In the genomic region with DNA sequence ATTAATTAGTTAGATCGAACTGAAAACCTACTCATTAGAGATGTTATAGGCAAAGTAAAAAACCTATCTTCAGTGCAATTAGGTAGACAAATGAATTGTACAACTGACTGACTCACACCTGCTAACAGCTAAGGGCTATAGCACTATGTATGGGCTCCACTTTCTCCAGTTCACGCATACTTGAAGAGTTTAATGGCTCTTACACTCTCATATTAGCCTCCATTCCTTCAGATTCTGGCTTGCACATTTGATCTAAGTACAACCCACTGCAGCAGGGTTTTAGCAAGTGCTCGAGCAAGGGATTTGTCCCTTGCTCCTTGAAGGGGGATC, we compare ENCODE assay signal across 22 mouse cellular contexts.
A peak's percentile ranks its signal among the peaks of the same experiment; 100 is the strongest.
DNase-seq lines count a peak whose midpoint lies in the region; ATAC-seq lines count a peak whose summit lies in the region.
"Had no signal": no experiment of that assay in that cellular context is flagged by ENCODE, and none has a peak within 500 bp of the region (broad histone marks: within the 10 kb centered on the region; RNA-seq: fewer than 3 reads in every experiment).

No protein-coding gene starts in this region.

- peaks cover 7% of the 10 kb centered on the region; the same call in 1 of the 2 replicates for H3K4me1 ChIP-seq in forebrain, embryonic 11.5 days (replicated peaks; ENCODE audit: control insufficient read depth, insufficient read depth, low read length)
- peaks cover 40% of the 10 kb centered on the region for H3K4me1 ChIP-seq in forebrain, embryonic 10.5 days
- no peaks in the 10 kb centered on the region for H3K4me1 ChIP-seq in neural tube, embryonic 12.5 days
- peaks cover 11% of the 10 kb centered on the region for H3K4me1 ChIP-seq in neural tube, embryonic 15.5 days
- peaks cover 10% of the 10 kb centered on the region for H3K4me1 ChIP-seq in forebrain, embryonic 14.5 days (ENCODE audit: control insufficient read depth, insufficient read depth, low read length)
- H3K4me1 ChIP-seq: heart, embryonic 12.5 days had no signal

- peak; percentile 56 for ATAC-seq in forebrain, embryonic 11.5 days (replicated peaks; ENCODE audit: low FRiP score)
- 0 out of 2 replicates have a peak, but pooled peaks have one; percentile 35 for ATAC-seq in neural tube, embryonic 12.5 days (ENCODE audit: low FRiP score, low read depth)
- ATAC-seq in neural tube, embryonic 15.5 days (ENCODE audit: low FRiP score): no peak; the same call in 1 of the 2 replicates
- peak; percentile 45; the same call in 1 of the 2 replicates for ATAC-seq in forebrain, embryonic 14.5 days
- ATAC-seq: activated CD4-positive, CD25-positive, alpha-beta regulatory T cell, adult 4 months; hindbrain, postnatal 0 days; intestine, embryonic 15.5 days; Patski had no signal

- WGBS in forebrain, embryonic 11.5 days: 27% methylated on average over 3 of the region's 3 CpGs
- 38% methylated on average over 3 of the region's 3 CpGs for WGBS in forebrain, embryonic 10.5 days
- 28% methylated on average over 3 of the region's 3 CpGs for WGBS in neural tube, embryonic 12.5 days
- 34% methylated on average over 3 of the region's 3 CpGs for WGBS in neural tube, embryonic 15.5 days
- WGBS in forebrain, embryonic 14.5 days: 6% methylated on average over 3 of the region's 3 CpGs

- H3K36me3 ChIP-seq in forebrain, embryonic 11.5 days (ENCODE audit: control insufficient read depth, insufficient read depth, low read length): no peaks in the 10 kb centered on the region
- no peaks in the 10 kb centered on the region for H3K36me3 ChIP-seq in forebrain, embryonic 10.5 days (replicated peaks)
- H3K36me3 ChIP-seq in neural tube, embryonic 12.5 days: no peaks in the 10 kb centered on the region
- H3K36me3 ChIP-seq in neural tube, embryonic 15.5 days: no peaks in the 10 kb centered on the region
- no peaks in the 10 kb centered on the region for H3K36me3 ChIP-seq in forebrain, embryonic 14.5 days (ENCODE audit: control insufficient read depth, insufficient read depth, low read length)
- H3K36me3 ChIP-seq: embryonic facial prominence, embryonic 10.5 days; heart, embryonic 12.5 days; intestine, embryonic 15.5 days had no signal

- no peaks in the 10 kb centered on the region for H3K9me3 ChIP-seq in forebrain, embryonic 11.5 days (ENCODE audit: control insufficient read depth, low read length)
- H3K9me3 ChIP-seq in forebrain, embryonic 10.5 days: no peaks in the 10 kb centered on the region
- no peaks in the 10 kb centered on the region for H3K9me3 ChIP-seq in neural tube, embryonic 12.5 days
- no peaks in the 10 kb centered on the region for H3K9me3 ChIP-seq in neural tube, embryonic 15.5 days (replicated peaks)
- H3K9me3 ChIP-seq in forebrain, embryonic 14.5 days (replicated peaks; ENCODE audit: control insufficient read depth, low read length): no peaks in the 10 kb centered on the region
- H3K9me3 ChIP-seq: embryonic facial prominence, embryonic 10.5 days; intestine, embryonic 15.5 days had no signal

- H3K4me3 ChIP-seq in forebrain, embryonic 11.5 days (ENCODE audit: low read depth, low read length): no peak overlapping the region
- H3K4me3 ChIP-seq in forebrain, embryonic 10.5 days: no peak overlapping the region
- no peak overlapping the region for H3K4me3 ChIP-seq in neural tube, embryonic 12.5 days
- H3K4me3 ChIP-seq in neural tube, embryonic 15.5 days (replicated peaks): no peak overlapping the region
- H3K4me3 ChIP-seq in forebrain, embryonic 14.5 days (ENCODE audit: low read depth, low read length): no peak overlapping the region
- H3K4me3 ChIP-seq: embryonic facial prominence, embryonic 10.5 days; heart, embryonic 12.5 days; intestine, embryonic 15.5 days had no signal

- no peaks in the 10 kb centered on the region for H3K27me3 ChIP-seq in forebrain, embryonic 11.5 days (ENCODE audit: control insufficient read depth, insufficient read depth, low read length)
- peaks cover 48% of the 10 kb centered on the region for H3K27me3 ChIP-seq in forebrain, embryonic 10.5 days (ENCODE audit: poor library complexity, severe bottlenecking)
- H3K27me3 ChIP-seq in neural tube, embryonic 12.5 days (replicated peaks): no peaks in the 10 kb centered on the region
- peaks cover 3% of the 10 kb centered on the region for H3K27me3 ChIP-seq in neural tube, embryonic 15.5 days (replicated peaks)
- no peaks in the 10 kb centered on the region for H3K27me3 ChIP-seq in forebrain, embryonic 14.5 days (replicated peaks; ENCODE audit: control insufficient read depth, insufficient read depth, low read length)
- H3K27me3 ChIP-seq: CH12.LX; heart, embryonic 12.5 days; intestine, embryonic 15.5 days; Patski had no signal

- no peak overlapping the region for H3K4me2 ChIP-seq in forebrain, embryonic 11.5 days (ENCODE audit: low read depth, low read length, severe bottlenecking)
- H3K4me2 ChIP-seq in neural tube, embryonic 12.5 days (replicated peaks): no peak overlapping the region
- no peak overlapping the region for H3K4me2 ChIP-seq in neural tube, embryonic 15.5 days
- H3K4me2 ChIP-seq in forebrain, embryonic 14.5 days (ENCODE audit: low read length): peak overlapping the region; percentile 41
- H3K4me2 ChIP-seq: heart, embryonic 12.5 days; intestine, embryonic 15.5 days had no signal

- H3K27ac ChIP-seq in forebrain, embryonic 11.5 days (ENCODE audit: low read depth, low read length): no peak overlapping the region; the same call in 1 of the 2 replicates
- H3K27ac ChIP-seq in forebrain, embryonic 10.5 days: no peak overlapping the region
- no peak overlapping the region for H3K27ac ChIP-seq in neural tube, embryonic 12.5 days
- no peak overlapping the region for H3K27ac ChIP-seq in neural tube, embryonic 15.5 days (replicated peaks)
- H3K27ac ChIP-seq in forebrain, embryonic 14.5 days (ENCODE audit: low read depth, low read length): no peak overlapping the region
- H3K27ac ChIP-seq: embryonic facial prominence, embryonic 10.5 days; hindbrain, postnatal 0 days; intestine, embryonic 15.5 days had no signal

- intact Hi-C loops in heart, postnatal 14 days (cut with DNase I): no loop called here

- no peak for DNase-seq in forebrain, embryonic 11.5 days (ENCODE audit: low spot score)
- DNase-seq in forebrain, embryonic 10.5 days (ENCODE audit: extremely low spot score, low spot score): no peak
- DNase-seq in CD4-positive helper T cell, adult 2 months (ENCODE audit: low read depth, low spot score): peak; percentile 7
- no peak for DNase-seq in forebrain, embryonic 14.5 days (ENCODE audit: low spot score)
- DNase-seq in heart, postnatal 14 days: no peak
- no peak for DNase-seq in gastrocnemius, adult 8-10 months (ENCODE audit: low spot score in 2 of 2)
- DNase-seq: adrenal gland, postnatal 14 days; cerebellum, adult 11 months; cerebellum, adult 9-10 months; cerebellum, postnatal 25 days; gastrocnemius, postnatal 25 days; heart, postnatal 36 days; kidney, adult 18-20 months had no signal

- H3K9ac ChIP-seq in forebrain, embryonic 11.5 days (ENCODE audit: low read length): no peak overlapping the region
- H3K9ac ChIP-seq in neural tube, embryonic 12.5 days: no peak overlapping the region
- H3K9ac ChIP-seq in neural tube, embryonic 15.5 days (replicated peaks): no peak overlapping the region
- H3K9ac ChIP-seq in forebrain, embryonic 14.5 days (ENCODE audit: low read length): no peak overlapping the region
- H3K9ac ChIP-seq: heart, embryonic 12.5 days; intestine, embryonic 15.5 days had no signal
